Mouse (Mus musculus) WW6 (cell line): ENCODE data around the gene Hist1h1b.
"Not testable (repeated sequence)": the region's sequence is repeated elsewhere in the genome, so short reads cannot be mapped to it uniquely, and the experiment has no call there.

Experiments
- DNase-seq: peaks from one replicate; pipeline ENCODE4 v3.0.0-alpha.2; 2013; ENCODE audit warnings: low read depth, low spot score

Hist1h1b gene

DNA sequence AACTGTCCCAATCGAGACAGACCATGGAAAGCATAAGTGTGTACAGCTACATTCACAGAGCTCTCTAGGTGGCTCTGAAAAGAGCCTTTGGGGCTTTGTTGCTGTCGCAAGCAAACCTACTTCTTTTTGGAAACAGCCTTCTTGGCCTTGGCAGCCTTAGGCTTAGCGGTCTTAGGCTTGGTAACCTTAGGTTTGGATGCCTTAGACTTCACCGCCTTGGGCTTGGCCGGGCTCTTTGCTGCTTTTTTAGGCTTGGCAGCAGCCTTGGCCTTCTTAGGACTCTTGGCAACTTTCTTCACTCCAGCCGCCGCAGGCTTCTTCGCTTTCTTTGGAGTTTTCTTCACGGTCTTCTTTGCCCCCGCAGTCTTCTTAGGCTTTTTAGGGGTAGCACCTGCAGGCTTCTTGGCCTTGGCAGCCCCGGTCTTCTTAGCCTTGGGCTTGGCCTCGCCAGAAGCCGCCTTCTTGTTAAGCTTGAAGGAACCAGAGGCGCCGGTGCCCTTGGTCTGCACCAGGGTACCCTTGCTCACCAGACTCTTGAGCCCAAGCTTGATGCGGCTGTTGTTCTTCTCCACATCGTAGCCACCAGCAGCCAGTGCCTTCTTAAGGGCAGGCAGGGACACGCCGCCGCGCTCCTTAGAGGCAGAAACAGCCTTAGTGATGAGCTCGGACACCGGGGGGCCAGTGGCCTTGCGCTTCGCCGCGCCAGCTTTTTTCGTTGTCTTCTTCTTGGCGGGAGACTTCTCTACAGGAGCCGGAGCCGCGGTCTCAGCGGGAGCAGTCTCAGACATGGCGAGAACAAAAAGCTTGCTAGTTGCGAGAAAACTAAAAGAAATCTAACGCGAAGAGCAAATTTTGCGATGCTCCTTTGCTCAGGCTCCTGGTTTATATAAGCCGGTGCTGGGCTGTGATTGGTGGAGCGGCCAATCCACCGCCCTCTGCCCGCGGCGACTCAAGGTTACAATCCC is at the start of gene Hist1h1b:
Gene Hist1h1b, minus strand, starts transcription at position 859 of the 965 bp plus-strand sequence.
- DNase-seq, result no peak

DNA sequence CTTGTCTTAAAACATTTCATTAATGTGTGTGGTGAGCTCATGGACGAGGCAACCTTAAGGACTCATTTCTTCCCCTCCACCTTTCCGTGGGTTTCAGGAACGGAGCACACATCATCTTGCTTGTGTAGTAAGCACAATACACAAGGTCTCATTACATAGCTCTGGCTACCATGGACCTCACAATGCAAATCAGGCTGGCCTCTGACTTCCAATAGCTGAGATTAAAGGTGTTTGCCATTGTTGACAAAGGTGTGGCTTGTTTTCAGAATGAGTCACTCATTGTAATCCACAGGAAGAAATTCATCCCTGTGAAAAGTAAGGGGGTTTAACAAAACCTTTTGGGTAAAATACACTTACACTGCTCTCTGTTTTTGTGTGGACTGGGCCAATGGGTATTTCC is 48.1 kb upstream of the Hist1h1b start:
- no peak for DNase-seq

DNA sequence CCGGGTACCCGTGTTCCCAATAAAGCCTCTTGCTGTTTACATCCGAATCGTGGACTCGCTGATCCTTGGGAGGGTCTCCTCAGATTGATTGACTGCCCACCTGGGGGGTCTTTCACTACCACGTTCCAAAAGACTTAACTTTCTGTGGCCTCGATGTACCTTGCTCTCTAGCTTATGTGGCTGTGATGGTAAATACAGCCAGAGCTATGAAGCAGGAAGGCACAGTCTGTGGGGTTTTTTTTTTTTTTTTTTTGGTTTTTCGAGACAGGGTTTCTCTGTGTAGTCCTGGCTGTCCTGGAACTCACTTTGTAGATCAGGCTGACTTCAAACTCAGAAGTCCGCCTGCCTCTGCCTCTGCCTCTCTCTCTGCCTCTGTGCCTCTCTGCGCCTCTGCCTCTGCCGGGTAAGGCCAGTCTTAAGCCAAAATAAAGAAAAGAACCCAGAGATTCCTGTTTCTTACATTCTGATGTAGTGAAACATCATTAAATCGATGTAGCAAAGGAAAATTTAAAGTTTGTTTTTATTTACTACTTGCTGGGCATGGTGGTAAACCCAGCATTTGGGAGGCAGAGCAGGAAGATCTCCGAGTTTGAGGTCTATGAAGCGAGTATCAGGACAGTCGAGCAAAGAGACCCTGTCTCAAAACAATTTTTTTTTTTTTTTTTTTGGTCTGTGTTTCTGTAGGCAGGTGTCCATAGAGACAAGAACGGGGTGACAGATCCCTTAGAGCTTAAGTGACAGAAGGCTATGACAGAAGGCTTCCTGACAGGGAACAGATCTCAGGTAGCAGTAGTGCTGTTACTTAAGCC is 39.9 kb upstream of the Hist1h1b start:
- not testable (repeated sequence) for DNase-seq

DNA sequence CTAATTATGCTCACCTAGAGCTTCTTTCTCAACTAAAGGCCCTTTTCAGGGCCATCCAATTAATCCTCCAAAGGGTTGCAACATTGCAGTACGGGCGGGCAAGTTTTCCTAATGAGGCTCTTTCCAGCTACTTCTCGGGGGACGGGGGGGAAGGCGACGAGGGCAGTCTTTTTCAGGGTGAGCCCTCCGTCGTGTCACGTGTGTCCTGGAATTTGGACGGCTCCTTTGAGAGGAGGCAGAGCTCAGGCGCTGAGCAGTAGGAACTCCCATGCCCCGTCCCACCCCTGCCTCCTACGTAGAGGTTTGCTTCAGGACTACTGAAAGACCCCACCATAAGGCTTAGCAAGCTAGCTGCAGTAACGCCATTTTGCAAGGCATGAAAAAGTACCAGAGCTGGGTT is 31.7 kb upstream of the Hist1h1b start:
- not testable (repeated sequence) for DNase-seq

DNA sequence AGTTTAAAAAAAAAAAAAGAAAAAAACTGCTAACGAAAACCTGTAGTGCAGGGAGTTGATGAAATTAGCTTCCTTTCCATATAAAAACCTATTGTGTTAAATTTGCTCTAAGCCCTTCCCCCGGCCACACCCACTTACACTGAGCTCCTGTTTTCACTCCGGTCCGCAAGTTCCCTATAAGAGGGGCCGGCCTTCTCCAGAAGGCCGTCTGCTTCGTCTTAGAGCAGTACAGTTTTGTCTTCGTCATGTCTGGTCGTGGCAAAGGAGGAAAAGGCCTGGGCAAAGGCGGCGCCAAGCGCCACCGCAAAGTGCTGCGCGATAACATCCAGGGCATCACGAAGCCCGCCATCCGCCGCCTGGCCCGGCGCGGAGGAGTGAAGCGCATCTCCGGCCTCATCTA is 31.1 kb upstream of the Hist1h1b start, which contains the start of gene Hist1h4m:
Gene Hist1h4m, plus strand, starts transcription at position 208 of the 400 bp plus-strand sequence.
- not testable (repeated sequence) for DNase-seq

DNA sequence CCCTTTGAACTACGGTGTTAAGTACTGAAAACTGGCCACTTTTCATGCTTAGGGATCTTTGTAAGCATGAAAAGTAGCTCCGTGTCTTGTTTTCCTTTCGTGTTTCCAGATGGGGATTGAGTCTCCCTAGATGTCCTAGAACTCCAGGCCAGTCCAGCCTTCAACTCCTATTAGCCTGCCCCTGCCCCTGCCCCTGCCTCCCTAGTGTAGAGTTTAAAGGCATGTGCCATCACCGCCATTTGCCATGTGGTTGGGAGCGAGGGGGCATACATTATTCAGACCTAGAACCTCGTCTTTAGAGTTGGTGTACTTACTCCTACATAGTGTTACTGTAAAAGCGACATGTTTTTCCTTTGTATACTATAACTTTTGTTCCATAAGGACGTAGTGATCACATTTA is 30.6 kb upstream of the Hist1h1b start:
- DNase-seq, result not testable (repeated sequence)

DNA sequence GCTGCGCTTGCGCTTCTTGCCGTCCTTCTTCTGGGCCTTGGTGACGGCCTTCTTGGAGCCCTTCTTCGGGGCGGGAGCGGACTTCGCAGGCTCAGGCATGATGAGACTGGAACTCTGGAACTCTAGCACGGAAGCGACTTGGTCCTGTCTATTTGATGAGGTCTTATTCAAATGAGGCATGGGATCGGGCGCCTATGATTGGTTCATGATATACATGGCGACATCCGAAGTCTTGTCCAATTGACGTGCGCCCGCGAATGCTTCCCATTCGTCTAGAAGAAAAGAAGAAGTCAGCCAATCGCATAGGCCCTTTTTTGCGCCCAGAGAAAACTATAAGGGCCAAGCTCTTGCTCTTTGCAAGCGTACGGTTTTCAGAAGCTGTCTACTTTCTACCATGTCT is 29.6 kb upstream of the Hist1h1b start, which contains the start of the genes Hist1h2bq and Hist1h2ao:
Gene Hist1h2bq, minus strand, starts transcription at position 125 of the 400 bp plus-strand sequence.
Gene Hist1h2ao, plus strand, starts transcription at position 393 of the 400 bp plus-strand sequence.
- DNase-seq, result not testable (repeated sequence)

DNA sequence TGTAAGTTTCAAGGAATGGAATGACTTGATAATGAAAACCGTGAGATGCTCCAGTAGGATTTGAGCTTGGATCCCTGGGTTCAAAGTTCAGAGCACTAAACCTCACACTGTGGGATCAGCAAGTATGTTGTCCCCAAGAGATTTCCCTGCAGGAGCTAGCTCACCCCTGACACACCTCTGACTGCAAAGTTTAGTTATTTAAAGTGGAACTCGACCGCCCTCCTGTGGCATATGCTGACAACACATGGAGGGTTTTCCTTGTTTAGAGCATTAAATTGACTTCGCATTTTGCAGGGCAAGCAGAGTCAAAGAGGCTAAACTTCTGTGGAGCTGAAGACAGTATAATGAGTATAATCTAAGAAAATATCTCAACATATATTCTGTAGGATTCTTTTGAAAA is 22.6 kb upstream of the Hist1h1b start:
- DNase-seq, result not testable (repeated sequence)

DNA sequence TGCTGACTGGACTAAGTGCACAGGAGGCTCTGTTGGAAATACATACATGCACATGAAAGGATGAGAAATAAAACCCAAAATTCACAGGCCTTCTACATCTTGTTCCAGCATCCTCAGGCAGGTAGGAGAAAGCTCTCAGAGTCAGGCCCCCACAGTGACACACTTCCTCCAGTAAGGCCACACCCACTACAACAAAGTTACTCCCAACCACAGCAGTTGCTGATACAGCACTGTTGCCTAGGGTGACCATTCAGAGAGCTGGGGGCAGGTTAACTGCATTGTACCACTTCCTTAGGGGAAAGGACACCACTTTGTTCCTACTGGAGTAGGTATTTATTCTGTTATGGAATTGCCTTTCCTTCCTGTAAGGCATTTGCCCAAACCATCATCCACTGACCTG is 16.7 kb upstream of the Hist1h1b start:
- not testable (repeated sequence) for DNase-seq

DNA sequence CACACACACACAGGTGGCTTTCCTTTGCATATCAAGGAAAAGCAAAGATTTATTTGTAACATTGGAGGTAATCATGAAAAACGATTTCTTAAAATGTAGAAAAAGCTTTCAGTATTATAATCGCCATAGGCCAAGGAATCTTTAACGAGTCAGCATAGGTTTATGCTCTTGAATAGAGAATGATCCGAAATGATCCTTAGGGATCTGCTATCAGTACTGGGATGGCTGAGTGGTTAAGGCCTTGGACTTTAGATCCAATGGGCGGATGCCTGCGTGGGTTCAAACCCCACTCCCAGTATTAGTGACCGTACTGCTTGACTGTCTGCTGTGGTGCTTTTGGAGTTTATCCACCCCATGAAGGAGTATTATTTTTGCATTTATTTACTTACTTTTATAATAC is 15.2 kb upstream of the Hist1h1b start:
- no peak for DNase-seq

DNA sequence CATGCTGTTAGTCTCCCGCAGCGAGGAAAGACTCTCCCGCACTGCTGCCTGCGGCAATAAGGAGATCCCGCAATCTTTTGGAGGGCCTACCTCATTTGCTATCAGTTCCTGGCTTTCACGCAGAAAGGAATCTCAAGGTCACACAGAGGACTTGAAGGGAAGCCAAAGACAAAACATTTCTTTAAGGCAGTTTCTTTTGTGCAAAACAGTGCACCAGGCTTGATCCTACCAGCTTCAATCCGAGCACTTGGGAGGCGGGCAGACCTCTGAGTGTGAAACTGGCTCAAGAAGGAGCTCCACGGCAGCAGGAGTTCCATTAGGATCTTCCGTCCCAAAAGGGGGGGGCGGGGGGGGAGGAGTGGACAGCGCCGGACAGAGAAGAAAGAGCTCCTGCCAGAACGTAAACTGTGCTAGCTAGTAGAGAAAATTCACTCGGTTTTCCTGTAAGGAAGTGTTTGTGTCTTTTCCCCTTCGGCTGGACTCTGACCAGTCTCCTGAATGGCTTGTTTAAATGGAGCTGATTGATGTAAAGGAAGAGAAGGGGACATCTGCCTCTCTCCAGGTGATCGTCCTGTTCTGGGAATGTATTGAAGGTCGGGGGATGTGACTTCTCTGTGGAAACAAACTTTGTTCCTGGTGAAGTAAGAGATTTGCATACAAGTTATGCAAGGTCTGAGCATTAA is 10.3 kb upstream of the Hist1h1b start:
- no peak for DNase-seq

DNA sequence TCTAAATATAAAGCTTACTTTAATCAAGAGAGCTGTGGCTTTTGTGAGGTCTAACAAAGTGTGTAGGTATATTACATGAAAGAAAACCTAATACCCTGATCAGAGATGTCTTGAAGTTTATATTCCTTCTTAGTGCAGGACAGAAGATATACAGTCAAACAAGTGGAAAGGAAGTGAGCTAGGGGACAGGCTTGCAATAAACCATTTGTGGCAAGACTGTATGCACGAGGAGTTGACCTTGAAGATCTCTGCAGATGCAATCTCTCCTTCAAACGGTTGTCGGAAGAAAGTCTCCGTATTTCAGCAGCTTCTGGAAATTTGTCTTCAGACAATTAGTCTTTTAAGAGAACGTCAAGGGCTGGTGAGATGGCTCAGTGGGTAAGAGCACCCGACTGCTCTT is 9.5 kb upstream of the Hist1h1b start:
- no peak for DNase-seq

DNA sequence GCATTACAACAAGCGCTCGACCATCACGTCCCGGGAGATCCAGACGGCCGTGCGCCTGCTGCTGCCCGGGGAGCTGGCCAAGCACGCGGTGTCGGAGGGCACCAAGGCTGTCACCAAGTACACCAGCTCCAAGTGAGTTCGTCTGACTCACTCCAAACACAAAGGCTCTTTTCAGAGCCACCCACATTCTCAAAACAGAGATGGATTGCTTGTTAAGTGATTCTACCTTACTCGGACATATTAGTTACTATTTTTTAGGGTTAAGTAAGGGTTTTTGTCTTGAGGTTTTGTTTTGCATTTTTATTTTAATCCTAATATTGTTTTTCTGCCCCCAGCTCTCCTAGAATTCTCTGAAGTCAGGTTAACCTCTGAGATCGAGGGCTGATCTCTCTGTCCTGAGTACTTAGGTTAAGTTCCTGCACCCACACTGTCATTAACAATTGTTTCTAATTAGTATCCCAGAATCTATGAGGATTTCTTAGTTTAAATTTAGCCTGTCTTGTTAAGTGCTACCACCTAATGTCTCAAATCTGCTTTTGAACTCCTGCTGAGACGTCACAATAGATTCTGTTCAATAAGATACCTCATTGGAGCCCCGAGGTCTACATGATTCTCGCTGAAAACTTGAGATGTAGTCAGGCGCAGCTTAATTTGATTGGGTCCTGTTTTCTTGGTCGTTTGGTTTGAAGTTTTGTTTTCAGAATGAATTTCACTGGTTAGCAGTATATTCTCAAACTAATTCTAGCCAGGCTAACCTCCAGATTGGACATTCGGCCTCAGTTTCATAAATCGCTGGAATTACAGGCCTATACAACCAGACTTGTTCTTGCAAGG is 7.6 kb upstream of the Hist1h1b start:
- no peak for DNase-seq

DNA sequence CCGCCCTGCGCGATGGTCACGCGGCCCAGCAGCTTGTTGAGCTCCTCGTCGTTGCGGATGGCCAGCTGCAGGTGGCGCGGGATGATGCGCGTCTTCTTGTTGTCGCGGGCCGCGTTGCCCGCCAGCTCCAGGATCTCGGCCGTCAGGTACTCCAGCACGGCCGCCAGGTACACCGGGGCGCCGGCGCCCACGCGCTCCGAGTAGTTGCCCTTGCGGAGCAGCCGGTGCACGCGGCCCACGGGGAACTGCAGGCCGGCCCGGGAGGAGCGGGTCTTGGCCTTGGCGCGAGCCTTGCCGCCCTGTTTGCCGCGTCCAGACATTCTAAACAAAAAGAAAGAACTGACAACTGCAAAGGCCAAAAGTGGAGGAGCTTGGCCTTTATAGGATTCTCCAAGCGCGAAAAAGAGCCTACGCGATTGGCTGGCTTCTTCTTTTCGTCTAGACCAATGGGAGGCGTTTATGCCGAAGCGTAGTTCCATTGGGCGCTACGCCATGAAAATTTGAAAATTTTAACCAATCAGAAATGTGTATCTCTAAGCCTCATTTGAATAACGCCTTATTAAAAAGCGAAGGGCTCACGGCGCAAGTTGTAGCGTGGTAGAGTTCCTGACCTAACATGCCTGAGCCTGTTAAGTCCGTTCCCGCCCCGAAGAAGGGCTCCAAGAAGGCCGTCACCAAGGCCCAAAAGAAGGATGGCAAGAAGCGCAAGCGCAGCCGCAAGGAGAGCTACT is 6.6 kb upstream of the Hist1h1b start, which contains the start of the genes Hist1h2an and Hist1h2bp:
Gene Hist1h2an, minus strand, starts transcription at position 320 of the 731 bp plus-strand sequence.
Gene Hist1h2bp, plus strand, starts transcription at position 563 of the 731 bp plus-strand sequence.
- DNase-seq, result not testable (repeated sequence)

DNA sequence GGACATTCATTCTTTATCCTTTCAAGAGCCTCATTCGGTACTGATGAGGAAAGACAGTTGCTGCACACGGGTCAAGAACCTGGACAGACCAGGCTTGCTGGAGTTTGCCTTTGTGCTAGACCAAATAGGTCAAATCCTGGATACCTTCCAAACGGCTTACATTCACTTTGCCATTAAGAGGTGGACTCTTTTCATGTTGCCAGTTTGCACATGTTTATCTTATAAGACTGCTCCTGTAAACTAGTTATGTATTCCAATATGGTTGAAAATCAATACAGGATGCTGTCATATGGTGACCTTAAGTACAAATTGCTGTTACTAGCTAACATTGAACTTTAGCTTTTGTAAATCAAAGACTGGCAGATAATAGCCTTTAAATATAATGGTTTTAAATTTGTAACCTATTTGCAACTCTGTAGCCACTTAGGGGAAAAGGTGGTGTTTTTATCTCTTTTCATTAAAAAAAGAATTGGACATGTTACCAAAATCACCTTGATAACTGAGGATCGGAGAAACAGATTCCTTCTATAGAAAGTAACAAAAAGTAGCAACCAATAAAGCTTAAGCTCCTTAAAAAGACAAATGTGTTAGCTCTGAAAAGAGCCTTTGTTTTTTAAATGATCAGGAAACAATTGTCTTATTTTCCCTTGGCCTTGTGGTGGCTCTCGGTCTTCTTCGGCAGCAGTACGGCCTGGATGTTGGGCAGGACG is 5.9 kb upstream of the Hist1h1b start:
- no peak for DNase-seq

DNA sequence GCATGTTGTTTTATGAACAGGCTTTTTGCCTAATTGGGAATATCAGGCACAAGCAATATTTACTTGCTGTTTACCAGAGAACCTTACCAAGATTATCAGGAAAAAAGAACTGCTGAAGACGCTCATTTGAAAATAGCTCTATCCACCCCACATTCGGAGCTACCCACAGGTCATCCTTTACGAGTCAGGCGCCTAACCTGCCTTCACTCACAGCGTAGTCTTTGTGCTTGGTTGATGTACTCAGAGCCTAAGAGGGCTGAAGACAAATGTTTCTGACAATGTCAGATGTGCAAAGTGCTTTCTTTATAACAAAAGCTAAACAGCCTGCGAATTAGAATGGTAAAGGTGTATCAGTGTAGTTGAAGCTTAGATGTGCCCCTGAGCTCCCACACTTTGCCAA is 3.9 kb upstream of the Hist1h1b start:
- DNase-seq, result no peak

DNA sequence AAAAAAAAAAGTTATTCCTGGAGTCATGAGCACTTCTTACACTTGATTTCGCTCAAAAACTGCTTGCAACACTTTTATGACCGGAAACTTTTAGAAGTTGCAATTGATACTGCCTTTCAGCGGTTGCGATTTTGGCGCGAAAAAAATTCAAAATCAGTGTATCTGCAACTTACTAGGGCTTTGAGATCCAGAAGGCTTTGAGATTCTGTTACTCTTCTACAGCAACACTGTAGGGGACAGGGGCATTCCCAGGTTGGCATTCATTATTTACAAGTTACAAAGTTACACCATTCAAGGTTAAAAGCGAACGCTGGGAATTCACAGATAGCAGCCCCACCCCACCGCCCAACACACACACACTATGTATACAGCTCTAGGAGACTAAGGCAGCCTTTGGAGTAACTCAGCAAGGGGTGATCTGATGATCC is 3.3 kb upstream of the Hist1h1b start:
- no peak for DNase-seq

DNA sequence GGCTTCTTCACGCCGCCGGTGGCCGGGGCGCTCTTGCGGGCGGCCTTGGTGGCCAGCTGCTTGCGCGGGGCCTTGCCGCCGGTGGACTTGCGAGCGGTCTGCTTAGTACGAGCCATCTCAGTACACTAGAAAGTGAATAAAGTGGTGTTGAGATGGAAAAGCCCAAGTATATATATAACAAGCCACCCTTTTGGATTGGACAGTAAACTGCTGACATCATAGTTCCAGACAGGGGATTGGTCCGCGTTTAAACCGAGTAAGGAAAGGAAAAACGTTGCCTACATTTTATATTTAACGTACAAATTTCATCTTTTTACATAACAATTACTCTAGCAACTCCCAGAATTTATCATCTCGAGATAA is 2.8 kb upstream of the Hist1h1b start, which contains the start of gene Hist1h3i:
Gene Hist1h3i, minus strand, starts transcription at position 116 of the 363 bp plus-strand sequence.
- no peak for DNase-seq
